ENCODE assay signal across 14 mouse cellular contexts in the genomic region with DNA sequence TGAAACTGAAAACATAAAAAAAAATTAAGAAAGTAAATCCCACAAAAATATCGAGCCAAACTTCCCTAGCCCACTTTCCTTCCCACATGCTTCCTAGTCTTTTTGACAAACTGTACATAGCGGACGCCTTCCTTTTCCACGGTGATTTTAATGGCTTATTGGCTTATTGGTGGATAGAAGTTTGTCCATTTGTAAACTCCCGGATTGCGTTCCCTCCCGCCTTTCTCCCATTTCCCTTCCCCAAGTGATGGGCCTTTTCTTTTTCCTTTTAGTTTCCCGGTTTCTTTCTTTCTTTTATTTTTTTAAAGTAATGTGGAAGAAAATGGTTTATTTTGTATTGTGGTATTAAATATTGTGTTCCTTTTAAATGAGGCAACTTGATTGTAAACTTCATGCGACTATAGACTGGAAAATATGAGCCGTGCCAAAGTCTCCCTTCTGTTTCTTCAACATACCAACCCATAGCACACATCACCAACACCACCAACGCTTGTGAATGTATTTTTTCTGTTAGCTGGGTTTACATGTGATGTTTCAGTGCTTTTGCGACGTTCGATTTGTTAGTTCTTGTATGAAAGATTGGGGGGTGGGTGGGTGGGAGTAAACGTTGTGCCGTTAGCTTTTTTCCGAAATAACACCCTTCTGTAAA. TPM values are rescaled to one million over a fixed set of nuclear protein-coding genes. Genes with fewer than 3 reads are reported as not detected.
DNase-seq lines count a peak whose midpoint lies in the region; ATAC-seq and TF ChIP-seq lines count a peak whose summit lies in the region.
"Had no signal": no experiment of that assay in that cellular context is flagged by ENCODE, and none has a peak within 500 bp of the region (broad histone marks: within the 10 kb centered on the region; RNA-seq: fewer than 3 reads in every experiment).

No protein-coding gene starts in this region.

- WGBS in forebrain, embryonic 10.5 days: 8% methylated on average over 17 of the region's 17 CpGs
- WGBS in hindbrain, postnatal 0 days: 16% methylated on average over 17 of the region's 17 CpGs

- H3K4me2 ChIP-seq in hindbrain, postnatal 0 days (ENCODE audit: low read depth, low read length): peak overlapping the region; percentile 68
- H3K4me2 ChIP-seq: heart, embryonic 15.5 days had no signal

- H3K9ac ChIP-seq in hindbrain, postnatal 0 days (replicated peaks; ENCODE audit: low read length): peak overlapping the region; percentile 89
- H3K9ac ChIP-seq: heart, embryonic 15.5 days had no signal

- H3K4me1 ChIP-seq in forebrain, embryonic 10.5 days: peaks cover 81% of the 10 kb centered on the region
- H3K4me1 ChIP-seq in hindbrain, postnatal 0 days (ENCODE audit: insufficient read depth, low read length): no peaks in the 10 kb centered on the region

- H3K9me3 ChIP-seq in forebrain, embryonic 10.5 days: no peaks in the 10 kb centered on the region
- H3K9me3 ChIP-seq in hindbrain, postnatal 0 days (ENCODE audit: low read length): no peaks in the 10 kb centered on the region
- H3K9me3 ChIP-seq: heart, embryonic 15.5 days had no signal

- H3K27ac ChIP-seq in forebrain, embryonic 10.5 days: peak overlapping the region; percentile 99
- peak overlapping the region; percentile 89; the same call in 1 of the 2 replicates for H3K27ac ChIP-seq in hindbrain, postnatal 0 days
- H3K27ac ChIP-seq: heart, embryonic 15.5 days had no signal

- peak; percentile 18 for DNase-seq in cerebellum, adult 8-10 months
- DNase-seq in cerebellum, adult 11-12 months: no peak
- DNase-seq in forebrain, embryonic 10.5 days (ENCODE audit: extremely low spot score, low spot score): peak; percentile 18
- DNase-seq in hindbrain, postnatal 0 days (ENCODE audit: low spot score): peak; percentile 23
- DNase-seq in neural tube, embryonic 10.5 days (ENCODE audit: extremely low spot score, low spot score): peak; percentile 32
- no peak for DNase-seq in heart, adult 9 months (ENCODE audit: low spot score in 2 of 2)
- no peak for DNase-seq in heart, adult 8-10 months (ENCODE audit: low spot score)
- DNase-seq: adrenal gland, adult 8-10 months; thymus, postnatal 4 days had no signal

- H3K36me3 ChIP-seq in forebrain, embryonic 10.5 days (replicated peaks): peaks cover 38% of the 10 kb centered on the region
- H3K36me3 ChIP-seq in hindbrain, postnatal 0 days (ENCODE audit: insufficient read depth, low read length): no peaks in the 10 kb centered on the region; the same call in 1 of the 2 replicates
- H3K36me3 ChIP-seq: heart, embryonic 15.5 days had no signal

- no peak for TF ChIP-seq CTCF in hindbrain, postnatal 0 days (IDR thresholded peaks at IDR 0.05; ENCODE audit: low read depth)

- ATAC-seq in hindbrain, postnatal 0 days: no peak
- no peak for ATAC-seq in frontal cortex, adult (ENCODE audit: low TSS enrichment)

- peak overlapping the region; percentile 86 for H3K4me3 ChIP-seq in forebrain, embryonic 10.5 days
- peak overlapping the region; percentile 60 for H3K4me3 ChIP-seq in hindbrain, postnatal 0 days (ENCODE audit: low read length)
- H3K4me3 ChIP-seq: heart, embryonic 15.5 days had no signal

- peaks cover 87% of the 10 kb centered on the region for H3K27me3 ChIP-seq in forebrain, embryonic 10.5 days (ENCODE audit: poor library complexity, severe bottlenecking)
- H3K27me3 ChIP-seq in hindbrain, postnatal 0 days (ENCODE audit: insufficient read depth, low read length): no peaks in the 10 kb centered on the region

RNA-seq across cellular contexts. Expression of gene Zic2, which starts 4.3 kb away (rescaled TPM):
- polyA plus RNA-seq in forebrain, embryonic 10.5 days (2016; fragmentation: Nextera tagmentation; extraction: Ambion mirVana): 7.0 and 7.3 TPM in 2 replicates
- 234 TPM in 2 replicates for total RNA-seq in hindbrain, postnatal 0 days (2014; rRNA removed)
- 35.9 and 40.2 TPM in 2 replicates for polyA plus RNA-seq in hindbrain, postnatal 0 days (2015; fragmentation: Nextera tagmentation; extraction: Ambion mirVana)
- under 1 TPM in 1 of 4 experiments, not detected in 3; 0.11 TPM for total RNA-seq in heart, adult 8-10 months (2022)
- total RNA-seq: liver, adult 2 months; megakaryocyte progenitor cell, adult 5-6 weeks had no signal
- polyA plus RNA-seq: heart, embryonic 15.5 days; kidney, embryonic 14.5 days; liver, adult 2 months had no signal

RNA-seq across cellular contexts. Expression of gene Gm10837, which starts 10.8 kb away (rescaled TPM):
- polyA plus RNA-seq in forebrain, embryonic 10.5 days (2016; fragmentation: Nextera tagmentation; extraction: Ambion mirVana): 0.27 TPM in 1 of 2 replicates, not detected in the other
- 0.93 and 4.7 TPM in 2 replicates for total RNA-seq in hindbrain, postnatal 0 days (2014; rRNA removed)
- 1.2 and 1.4 TPM in 2 replicates for polyA plus RNA-seq in hindbrain, postnatal 0 days (2015; fragmentation: Nextera tagmentation; extraction: Ambion mirVana)
- total RNA-seq in heart, adult 8-10 months (2022): not detected
- total RNA-seq: adrenal gland, adult 8-10 months; liver, adult 2 months; megakaryocyte progenitor cell, adult 5-6 weeks had no signal
- polyA plus RNA-seq: heart, embryonic 15.5 days; kidney, embryonic 14.5 days; liver, adult 2 months had no signal

RNA-seq across cellular contexts. Expression of gene Zic5, which starts 14.1 kb away (rescaled TPM):
- 20.7 and 21.5 TPM in 2 replicates for polyA plus RNA-seq in forebrain, embryonic 10.5 days (2016; fragmentation: Nextera tagmentation; extraction: Ambion mirVana)
- 46.2 and 51.3 TPM in 2 replicates for total RNA-seq in hindbrain, postnatal 0 days (2014; rRNA removed)
- polyA plus RNA-seq in hindbrain, postnatal 0 days (2015; fragmentation: Nextera tagmentation; extraction: Ambion mirVana): 31.0 and 31.1 TPM in 2 replicates
- not detected for total RNA-seq in heart, adult 8-10 months (2022)
- total RNA-seq: liver, adult 2 months; megakaryocyte progenitor cell, adult 5-6 weeks had no signal
- polyA plus RNA-seq: liver, adult 2 months had no signal

RNA-seq across cellular contexts. Expression of gene Gm5089, which starts 28.7 kb away (rescaled TPM):
- polyA plus RNA-seq in forebrain, embryonic 10.5 days (2016; fragmentation: Nextera tagmentation; extraction: Ambion mirVana): 1.0 and 1.9 TPM in 2 replicates
- 1.2 and 3.0 TPM in 2 replicates for total RNA-seq in hindbrain, postnatal 0 days (2014; rRNA removed)
- polyA plus RNA-seq in hindbrain, postnatal 0 days (2015; fragmentation: Nextera tagmentation; extraction: Ambion mirVana): 0.56 and 0.82 TPM in 2 replicates
- not detected for total RNA-seq in heart, adult 8-10 months (2022)
- total RNA-seq: adrenal gland, adult 8-10 months; liver, adult 2 months; megakaryocyte progenitor cell, adult 5-6 weeks had no signal
- polyA plus RNA-seq: heart, embryonic 15.5 days; kidney, embryonic 14.5 days; liver, adult 2 months had no signal

RNA-seq across cellular contexts. Expression of gene Pcca, which starts 54.5 kb away (rescaled TPM):
- 38.9 and 39.0 TPM in 2 replicates for polyA plus RNA-seq in forebrain, embryonic 10.5 days (2016; fragmentation: Nextera tagmentation; extraction: Ambion mirVana)
- 6.7 and 13.4 TPM in 2 replicates for total RNA-seq in hindbrain, postnatal 0 days (2014; rRNA removed)
- 39.1 and 42.8 TPM in 2 replicates for polyA plus RNA-seq in hindbrain, postnatal 0 days (2015; fragmentation: Nextera tagmentation; extraction: Ambion mirVana)
- 100 to 1,000 TPM in 3 of 4 experiments, 10 to 100 TPM in 1; 88.8 to 117 (median 110) TPM for total RNA-seq in heart, adult 8-10 months (2022)

Comparison
In these comparisons a context has a peak if more than half of its experiments do, and no peak if none do; other contexts are left out.
1. DNase-seq: peak in cerebellum, adult 8-10 months (single experiment), forebrain, embryonic 10.5 days (single experiment), hindbrain, postnatal 0 days (single experiment) and neural tube, embryonic 10.5 days (single experiment); none in cerebellum, adult 11-12 months (single experiment), heart, adult 9 months (0 of 2) and heart, adult 8-10 months (single experiment).
2. RNA of gene Zic2, which starts 4.3 kb away (total RNA-seq): 234 TPM in hindbrain, postnatal 0 days; 0.11 TPM in heart, adult 8-10 months; every median in the first group is over 100 times any median in the second.
3. RNA of gene Zic5, which starts 14.1 kb away (total RNA-seq): 46.2 to 51.3 TPM in hindbrain, postnatal 0 days; not detected in heart, adult 8-10 months; every median in the first group is over 10 times any median in the second.